Mouse (Mus musculus) naive thymus-derived CD4-positive, alpha-beta T cell, adult 2 months (primary cell): ENCODE results near the gene Lgi1.

Source experiments
- DNase-seq: peaks from one replicate; pipeline ENCODE4 v3.0.0-alpha.2; 2011; ENCODE audit warnings: low read depth

Lgi1 gene

DNA sequence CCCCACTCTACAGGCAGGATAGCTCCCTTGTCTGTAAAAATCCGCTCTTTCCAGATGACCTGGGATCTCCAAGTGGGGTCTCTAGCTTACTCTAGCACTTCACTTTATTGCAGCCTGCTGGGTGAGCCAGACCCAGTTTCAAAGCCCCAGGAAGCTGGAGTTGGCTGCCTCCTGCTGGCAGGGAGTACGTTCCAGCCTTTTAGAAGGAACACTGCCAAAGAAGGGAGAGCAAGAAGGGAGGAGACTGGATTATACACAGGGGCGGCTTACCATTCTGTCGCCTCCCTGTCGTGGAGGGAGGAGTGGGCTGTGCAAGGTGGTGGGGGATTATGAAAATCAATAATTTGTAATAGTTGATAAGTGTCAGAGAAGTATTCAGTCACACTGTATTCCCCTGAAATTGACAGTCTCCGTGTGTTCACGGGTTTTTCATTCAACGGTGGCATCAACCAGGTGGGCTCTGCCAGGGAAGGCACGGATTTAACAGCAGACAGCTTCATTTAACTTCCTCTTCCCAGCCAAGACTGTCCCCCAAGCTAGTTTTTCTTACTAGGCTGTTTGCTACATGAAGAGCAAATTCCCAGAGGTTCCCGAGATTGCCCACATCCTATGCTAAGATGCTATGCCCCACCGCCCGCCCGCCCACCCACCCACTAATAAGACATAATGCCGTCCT lies 369 bp upstream of the Lgi1 start:
- no peak for DNase-seq

DNA sequence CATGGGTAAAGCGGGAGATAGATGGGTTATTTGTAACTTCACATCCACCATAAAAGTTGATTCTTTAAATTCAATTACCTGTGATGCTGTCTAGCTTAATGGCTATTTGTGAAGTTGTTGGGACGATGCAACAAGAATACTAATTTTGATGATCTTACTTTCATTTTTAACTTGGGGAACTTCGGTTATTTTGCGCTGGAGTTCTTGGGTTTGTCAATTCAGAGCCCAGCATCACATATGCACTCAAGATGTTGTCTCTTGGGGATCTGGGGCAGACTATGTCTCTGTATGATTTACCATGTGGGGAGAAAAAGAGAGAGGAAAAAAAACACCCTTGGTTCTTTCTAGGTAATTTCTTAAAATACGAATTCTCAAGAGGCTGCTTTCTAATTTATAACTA lies 1.4 kb downstream of the Lgi1 start:
- no peak for DNase-seq

DNA sequence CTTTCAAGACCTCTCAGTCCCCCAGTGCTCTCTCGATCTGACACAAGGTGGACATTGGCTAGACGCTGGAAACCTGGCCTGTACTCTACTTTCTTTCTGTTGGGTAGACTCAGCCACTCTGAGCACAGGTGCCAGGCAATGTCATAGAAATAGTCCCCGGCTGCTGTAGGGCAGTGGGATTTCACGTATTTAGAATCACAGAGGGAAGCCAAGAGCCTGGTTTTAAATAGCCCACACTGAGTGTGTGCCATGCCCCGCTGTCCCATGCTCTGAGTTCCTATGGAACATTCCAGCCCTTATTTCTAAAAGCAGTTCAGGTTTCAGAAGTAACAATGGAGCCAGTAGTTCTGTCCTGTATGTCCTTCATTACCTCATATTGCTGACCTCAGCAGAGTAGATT lies 3.1 kb downstream of the Lgi1 start:
- DNase-seq: no peak

DNA sequence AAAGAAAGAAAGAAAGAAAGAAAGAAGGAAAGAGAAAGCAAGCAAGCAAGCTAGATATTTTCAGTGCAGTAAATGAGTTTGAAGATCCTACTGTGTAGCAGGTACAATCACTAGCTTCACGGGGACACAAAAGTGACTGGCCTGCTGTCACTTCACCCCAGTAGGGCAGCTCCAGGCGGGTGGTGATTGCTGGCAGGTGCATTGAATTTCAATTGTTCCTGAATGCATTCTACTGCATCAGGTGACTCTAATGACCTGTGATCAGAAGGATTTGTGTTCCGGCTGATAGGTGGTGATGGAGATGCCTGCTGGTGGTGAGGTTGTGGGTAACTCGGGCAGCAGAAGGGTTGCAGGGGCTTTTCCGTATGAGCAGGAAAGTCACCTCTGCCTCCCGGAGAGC lies 6.7 kb downstream of the Lgi1 start:
- no peak for DNase-seq

DNA sequence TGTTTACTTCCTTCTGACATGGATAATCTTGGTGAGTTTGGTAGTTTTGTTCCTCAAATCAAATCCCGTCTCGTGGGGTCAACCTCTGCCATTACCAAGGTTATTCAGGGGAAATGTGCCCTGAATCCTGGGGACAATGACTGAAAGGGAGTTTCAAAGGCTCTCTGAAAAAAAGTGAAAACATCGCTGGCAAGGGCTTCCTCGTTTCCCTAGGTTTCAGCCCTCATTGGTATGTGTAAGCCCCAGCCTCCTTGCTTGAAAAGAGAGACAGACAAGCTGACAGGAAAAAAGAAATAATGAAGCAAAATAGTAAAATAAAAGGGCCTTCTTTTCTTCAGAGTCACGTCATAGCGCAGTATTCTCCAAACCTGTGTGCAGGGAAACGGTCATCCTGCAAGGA lies 9.5 kb downstream of the Lgi1 start:
- DNase-seq: no peak

DNA sequence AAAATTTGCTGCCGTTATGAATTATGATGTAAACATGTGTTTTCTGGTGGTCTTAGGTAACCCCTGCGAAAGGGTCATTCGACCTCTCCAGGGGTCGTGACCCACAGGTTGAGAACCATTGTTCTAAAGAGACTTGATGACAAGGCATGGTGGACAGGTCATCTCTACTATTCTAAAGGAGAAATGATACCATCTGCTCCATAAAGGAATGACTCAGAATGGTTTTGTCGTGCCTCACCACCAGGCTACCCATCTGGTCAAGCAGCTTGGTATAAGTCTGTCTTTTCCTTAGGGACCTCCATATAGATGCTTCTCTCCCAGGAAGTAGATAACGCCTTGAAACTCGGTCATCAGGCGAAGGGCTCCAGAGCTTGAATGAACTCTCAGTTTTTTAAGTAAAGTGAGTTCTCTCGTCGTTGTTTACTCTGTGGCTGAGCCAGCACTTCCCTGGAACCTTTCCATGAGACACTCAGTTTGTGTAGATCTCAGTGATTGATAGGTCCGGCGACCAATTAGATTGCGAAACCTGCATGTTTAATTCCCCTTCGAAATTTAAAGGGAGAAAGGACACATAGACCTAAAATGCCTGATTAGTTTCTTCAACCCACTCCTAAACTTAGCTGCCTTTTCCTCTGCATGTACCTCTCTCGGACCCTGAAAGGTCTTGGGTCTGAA lies 10.5 kb downstream of the Lgi1 start:
- DNase-seq: no peak

DNA sequence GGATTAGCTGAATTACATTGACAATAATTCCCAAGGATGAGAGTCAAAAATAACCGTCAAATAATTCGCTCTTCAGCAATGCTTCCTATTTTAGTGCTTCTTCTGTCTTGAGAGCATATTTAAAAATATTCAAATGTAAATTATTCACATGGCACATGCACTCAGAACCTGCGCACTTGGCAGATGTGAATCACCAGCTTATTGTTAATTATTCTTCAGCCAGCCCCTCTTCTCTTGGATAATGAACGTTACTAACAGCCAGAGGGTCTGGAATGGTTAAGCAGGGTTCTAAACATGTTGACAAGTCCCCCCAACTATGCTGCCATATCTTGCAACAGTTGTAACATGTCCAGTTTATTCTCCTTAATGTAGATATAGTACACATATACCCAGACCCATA lies 11.9 kb downstream of the Lgi1 start:
- DNase-seq: no peak

DNA sequence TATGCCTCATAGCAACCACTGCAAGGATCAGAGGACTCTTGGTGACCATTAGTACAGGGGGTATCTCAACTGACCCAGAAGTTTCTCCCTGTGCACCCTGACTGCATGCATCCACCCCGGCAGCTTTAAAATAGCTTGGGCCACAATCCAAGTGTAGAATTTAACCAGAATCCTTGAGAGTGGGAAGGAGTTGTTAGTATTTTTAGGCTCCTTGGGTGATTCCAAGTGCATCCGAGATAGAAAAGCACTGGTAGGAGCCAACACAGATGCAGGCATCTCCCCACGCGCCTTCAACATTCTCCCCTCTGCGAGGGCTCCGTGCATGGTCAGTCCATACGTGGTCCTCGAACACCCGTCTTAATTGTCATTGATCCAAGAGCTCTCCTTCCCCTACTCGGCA lies 15.9 kb downstream of the Lgi1 start:
- DNase-seq: no peak

DNA sequence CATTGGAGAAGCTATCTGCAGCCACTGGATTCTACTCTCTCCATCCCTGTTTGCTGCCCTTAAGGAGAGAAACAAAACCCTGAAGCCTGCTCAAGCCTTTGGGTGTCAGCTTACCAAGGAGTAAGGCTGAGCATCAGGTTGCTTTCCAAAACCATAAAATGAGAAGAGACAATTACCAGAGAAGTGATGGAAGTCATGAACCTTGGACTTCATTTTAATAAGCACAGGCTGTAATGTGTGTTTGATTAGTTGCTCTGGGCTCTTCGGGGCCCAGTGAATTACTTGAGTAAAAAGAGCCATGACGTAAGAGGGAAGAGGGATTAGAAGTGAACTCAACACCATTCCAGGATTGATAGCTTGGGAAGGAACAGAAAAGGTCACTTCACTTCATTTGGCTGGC lies 18.1 kb downstream of the Lgi1 start:
- no peak for DNase-seq

DNA sequence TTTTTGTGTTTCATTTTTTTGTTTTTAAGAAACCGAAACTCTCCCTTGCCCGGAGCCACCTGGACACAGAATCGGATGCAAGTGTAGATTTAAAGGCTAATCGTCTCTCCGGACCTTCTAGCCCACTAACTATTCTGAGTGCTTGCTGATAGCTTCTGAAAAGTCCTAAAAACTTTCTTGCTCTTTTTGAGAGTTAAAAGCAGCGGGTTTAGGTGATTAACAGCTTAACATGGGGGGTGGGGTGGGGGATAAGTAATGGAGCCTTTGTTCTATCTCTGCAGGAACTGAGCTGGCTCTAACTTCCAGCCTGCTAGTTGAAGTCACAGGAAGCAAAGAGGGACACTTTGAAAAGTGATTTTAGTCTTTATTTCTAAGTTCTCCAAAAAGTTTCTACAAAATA lies 24.2 kb downstream of the Lgi1 start:
- DNase-seq: no peak

DNA sequence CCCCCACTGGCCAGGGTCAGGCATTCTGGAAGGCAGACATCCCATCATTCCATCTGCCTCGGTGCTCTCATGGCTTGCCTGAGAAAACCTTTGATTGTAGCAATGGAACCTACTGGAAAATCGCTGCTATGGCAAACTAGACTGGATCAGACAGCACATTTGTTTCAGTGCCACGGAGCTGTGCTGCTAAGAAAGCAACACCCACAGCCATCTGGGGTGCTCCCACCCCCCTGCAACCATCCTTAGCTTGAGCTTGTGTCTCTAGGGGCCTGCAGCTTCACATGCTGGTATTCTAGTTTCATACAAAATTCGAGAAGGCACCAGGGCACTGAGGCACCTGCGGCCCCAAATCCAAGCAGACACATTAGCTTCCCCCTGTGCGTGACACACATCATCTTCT lies 27.1 kb downstream of the Lgi1 start:
- DNase-seq: no peak

DNA sequence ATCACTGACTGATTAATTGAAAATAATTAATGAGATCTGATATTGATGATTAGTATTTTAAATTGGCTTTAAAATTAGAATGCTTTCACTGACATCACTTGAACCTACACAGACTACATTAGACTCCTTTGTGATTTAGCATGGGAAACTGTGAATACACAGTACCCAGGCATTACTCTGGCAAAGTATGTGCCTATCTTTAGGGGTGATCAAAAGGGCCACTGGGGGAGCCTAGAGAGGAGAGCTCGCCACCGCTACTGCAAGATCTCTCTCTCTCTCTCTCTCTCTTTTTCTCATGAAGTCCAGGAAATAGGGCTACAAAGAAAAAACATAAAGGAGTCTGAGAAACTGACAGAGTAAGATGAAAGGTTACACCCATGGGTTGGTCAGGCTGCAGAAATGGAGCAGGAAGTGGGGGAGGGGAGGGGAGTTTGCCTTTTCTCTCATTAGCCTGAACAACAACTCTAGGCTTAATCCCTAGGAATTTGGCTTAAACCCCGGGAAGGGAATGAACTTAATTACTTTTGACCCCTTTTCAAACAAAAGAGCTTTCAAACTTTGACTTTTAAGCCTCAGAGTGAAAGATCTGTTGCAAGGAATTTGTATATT lies 33.8 kb downstream of the Lgi1 start:
- peak; percentile 56 for DNase-seq

DNA sequence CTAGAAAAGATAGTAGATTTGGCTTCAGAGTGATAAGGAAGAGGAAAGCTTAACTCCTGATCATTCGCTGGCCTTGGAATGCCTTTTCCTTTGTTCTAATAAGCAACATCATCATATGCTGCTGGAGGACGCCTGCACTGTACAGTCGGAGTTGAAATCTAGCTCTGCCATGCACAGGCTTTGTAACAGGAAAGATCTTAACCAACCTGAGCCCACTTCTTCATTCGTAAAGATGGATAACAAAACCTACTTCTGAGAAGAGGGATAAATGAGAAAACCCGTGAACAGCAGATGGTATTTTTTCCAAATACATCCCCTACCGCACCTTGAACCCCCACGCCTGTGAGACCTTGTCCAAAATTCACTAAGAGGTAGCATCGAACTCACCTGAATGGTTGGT lies 43.8 kb downstream of the Lgi1 start:
- no peak for DNase-seq

DNA sequence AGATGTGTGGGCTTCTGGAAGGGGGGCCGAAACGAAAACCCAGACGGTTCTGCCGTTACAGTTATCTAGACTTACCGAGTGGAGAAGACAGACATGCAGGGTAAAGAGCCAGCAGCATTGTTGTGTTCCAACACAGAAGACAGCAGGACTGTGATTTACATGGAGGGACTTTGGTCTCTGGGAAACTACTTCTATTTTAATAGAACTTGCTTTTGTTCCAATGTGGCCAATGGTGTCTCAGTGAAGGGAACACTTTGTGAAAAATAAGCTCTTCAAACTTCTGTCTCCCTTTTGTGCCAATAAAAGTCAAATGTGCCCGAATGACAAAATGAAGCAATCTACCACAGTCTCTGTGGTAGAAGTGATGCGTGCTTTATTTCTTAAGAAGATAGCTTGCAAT lies 50.8 kb downstream of the Lgi1 start:
- no peak for DNase-seq

DNA sequence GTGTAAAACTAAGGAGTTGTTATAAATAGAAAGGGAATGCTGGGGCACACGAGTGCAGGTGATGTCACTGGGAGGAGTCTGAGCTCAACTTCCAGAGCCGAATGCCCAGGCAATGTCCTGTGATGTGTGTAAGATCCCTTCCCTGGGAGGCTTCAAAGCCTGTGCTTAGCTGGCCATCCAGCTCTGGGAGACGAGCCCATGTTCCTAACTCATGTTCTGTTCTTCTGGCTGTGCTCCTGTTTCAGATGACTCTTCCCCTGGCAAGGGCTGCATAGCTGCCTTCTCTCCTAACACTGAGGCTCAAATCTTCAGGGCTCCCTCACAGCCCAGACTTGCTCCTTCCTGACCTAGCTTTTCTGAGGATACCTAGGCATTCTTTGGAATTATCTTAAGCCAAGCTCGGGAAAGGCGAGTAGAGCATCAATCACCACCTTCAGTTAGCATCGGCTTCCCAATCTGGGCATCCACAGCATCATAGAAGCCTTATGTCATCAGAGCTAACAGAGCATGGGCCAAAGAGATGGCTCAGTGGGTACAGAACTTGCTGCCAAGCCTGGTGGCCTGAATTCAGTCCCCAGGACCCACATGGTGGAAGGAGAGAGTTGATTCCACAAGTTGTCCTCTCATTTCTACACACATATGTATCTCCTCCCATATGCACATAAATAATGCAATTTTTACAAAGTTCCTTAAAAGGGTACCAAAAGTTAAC lies 52.4 kb downstream of the Lgi1 start:
- no peak for DNase-seq

DNA sequence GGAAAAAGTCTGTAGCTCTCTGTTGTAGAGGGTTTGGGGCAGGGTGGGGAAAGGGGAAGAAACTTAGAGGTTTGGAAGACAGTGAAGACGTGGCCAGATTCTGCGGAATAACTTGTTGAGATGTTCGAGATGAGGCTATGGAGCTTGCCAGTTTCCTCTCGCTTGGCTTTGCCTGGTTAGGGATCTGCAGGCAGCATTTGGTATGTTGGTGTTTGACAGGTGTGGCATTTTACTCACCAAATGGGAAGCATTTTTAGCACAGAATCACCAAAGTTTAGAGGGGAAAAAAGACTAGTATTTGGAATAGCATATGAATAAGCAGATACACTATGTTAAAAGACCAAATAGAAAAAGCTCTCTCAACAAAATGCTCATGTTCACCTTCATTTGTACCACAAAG lies 54.0 kb downstream of the Lgi1 start:
- DNase-seq: no peak

DNA sequence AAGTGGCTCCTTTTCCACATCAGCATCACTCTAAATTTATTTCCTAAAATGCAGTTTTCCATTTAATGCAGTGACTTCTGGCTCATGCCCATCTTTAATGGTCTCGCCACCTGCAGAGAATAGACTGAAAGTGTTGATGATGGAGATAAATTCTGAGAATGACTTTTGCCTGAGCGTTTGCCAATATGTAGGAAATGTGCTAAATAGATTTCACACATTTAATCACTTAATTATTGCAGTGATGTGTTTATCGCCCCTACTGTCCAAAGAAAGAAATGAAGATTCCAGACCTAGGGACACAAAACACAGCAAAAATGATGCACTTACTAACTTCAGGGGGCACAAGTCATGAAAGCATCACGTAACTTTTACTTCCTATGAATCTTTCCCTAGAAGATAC lies 54.8 kb downstream of the Lgi1 start:
- no peak for DNase-seq

DNA sequence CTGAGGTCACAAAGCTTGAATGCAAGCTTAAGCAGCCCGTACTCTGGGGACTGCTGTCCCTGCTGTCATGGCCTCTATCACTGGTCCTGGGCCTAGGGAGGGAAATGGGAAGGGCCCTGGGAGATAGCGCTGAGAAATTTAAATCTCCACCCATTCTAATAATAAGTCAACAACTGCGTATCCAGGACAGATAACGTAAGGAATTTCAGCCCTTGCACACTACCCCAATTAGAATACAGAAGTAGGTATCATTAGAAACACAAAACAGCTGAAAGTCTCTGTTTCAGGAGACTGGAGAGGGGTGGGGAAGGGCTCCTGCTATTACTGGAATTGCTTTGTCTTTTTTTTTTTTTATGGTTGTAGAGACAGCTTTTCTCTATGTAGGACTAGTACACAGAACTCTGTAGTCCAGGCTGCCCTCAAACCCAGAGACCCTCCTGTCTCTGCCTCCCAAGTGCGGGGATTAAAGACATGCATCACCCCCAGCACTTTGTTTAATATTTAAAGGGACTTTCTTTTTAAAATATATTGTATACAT lies 56.4 kb downstream of the Lgi1 start:
- DNase-seq: no peak

DNA sequence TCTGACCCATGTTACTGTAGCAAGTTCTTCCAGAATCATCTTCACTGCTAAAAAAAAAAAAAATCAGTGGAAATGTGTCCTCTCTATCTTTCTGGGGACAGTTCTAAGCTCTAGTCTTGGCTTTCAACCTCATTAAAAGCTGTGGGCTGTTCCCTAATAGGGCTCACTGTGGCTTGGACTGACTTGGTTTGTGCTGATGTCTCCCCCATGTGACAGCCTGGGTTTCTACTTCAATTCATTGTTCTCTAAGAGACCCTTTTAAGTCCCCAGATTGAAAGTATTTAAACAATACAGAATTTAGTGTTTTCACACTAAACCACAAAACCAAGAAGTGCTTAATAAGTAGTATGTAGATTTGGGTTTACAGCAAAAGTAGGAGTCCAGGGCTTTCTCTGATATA lies 59.4 kb downstream of the Lgi1 start:
- DNase-seq: no peak

DNA sequence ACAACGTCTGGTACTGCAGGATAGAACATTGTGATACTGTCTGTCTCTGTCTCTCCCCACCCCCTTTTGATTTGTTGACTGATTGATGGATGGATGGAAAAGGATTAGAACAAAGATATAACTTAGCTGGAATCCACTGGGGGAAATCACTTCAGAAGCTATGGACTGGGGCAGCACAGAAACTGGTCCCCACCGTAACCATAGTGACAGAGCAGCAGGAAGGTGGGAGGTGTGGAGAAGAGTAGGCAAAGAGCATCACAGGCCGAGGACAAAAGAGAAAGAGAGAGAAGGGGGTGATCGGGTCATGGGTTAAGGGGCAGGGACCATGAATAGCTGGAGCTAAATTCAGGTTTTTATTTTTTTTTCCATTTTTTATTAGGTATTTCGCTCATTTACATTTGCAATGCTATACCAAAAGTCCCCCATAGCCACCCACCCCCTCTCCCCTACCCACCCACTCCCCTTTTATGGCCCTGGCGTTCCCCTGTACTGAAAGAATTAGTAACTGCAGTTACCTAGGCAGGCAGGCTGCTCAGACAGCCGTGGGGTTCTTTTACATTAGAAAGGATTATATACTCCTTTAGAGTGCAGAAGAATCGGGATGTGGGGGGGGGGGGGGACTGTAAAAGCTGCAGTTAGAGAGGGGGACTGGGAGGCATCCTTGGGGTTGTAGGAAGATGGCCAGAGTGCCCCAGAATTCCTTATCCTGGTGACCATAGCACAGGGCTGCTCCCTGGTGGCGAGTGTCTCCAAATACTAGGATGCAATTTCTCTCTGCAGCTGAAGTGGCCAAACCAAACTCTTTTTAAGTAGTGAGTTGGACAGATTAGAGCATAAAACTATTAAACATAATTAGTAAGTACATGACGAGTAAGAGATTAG lies 60.1 kb downstream of the Lgi1 start:
- DNase-seq: peak; percentile 5

DNA sequence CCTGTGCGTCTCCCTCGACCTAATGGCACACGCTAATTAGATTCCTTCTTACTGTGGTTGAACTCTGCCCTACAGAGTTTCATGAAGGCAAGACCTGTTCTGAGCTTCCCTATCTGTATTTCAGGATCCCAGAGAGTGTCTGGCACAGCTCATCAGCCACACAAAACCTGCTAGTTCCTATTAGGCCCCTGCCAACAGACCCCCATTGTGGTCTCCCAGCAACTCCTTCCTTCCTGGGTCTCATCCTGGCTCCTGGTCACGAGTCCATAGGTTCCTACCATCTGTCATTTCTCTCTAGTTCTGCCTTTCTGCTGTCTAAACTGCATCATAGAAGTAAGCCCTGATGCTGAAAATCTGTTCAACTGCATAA lies 60.7 kb downstream of the Lgi1 start:
- DNase-seq: no peak

DNA sequence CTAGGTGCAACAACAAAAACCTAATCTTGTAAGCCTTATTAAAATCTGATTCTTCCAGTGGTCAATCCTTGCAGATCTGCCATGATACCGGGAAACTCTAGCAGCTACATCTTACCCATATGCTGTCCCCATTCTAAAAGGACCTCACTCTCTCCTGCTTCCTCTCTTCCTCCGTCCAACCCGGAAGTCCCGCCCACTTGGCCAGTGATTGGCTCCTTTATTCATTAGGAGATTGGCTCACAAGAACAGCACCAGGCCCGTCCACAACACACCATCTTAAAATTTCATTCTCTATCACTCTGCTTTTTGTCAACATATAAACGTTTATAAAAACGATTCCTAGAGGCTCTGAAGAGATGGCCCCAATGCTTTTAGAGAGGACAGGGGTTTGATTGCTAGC lies 61.5 kb downstream of the Lgi1 start:
- DNase-seq: no peak
